Comparison of ENCODE assay signal across 9 mouse cellular contexts in the genomic region with DNA sequence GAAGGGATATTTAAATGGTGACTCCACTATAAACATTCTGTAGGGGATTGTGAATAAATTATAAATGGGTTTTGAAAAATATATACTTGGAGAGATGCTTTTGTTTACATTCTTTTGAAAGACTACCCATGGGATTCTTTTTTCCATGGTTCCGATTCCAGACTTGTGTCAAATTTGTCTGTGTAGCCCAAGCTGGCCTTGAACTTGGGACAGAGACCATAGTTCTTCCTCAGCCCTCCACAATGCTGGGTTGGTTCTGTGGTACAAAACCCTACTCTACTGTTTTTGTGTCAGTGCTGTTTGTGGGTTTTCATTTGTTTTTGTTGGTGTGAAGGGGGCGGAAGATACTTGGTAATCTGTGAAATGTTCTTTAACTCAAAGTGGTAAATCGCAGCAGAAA. TPM values are rescaled to one million over a fixed set of nuclear protein-coding genes. Genes with fewer than 3 reads are reported as not detected.
DNase-seq lines count a peak whose midpoint lies in the region; ATAC-seq and TF ChIP-seq lines count a peak whose summit lies in the region.
"Had no signal": no experiment of that assay in that cellular context is flagged by ENCODE, and none has a peak within 500 bp of the region (broad histone marks: within the 10 kb centered on the region; RNA-seq: fewer than 3 reads in every experiment).

No protein-coding gene starts in this region.

- peaks cover 70% of the 10 kb centered on the region for H3K79me2 ChIP-seq in macrophage (ENCODE audit: inconsistent target)

- H3K36me3 ChIP-seq in heart, embryonic 14.5 days (ENCODE audit: control insufficient read depth, insufficient read depth, low read length) = no peaks in the 10 kb centered on the region
- H3K36me3 ChIP-seq in ES-E14 (ENCODE audit: control insufficient read depth, insufficient read depth, low read length, poor library complexity, severe bottlenecking) (no peaks in the 10 kb centered on the region), macrophage (ENCODE audit: inconsistent target) (no peaks in the 10 kb centered on the region)
- H3K36me3 ChIP-seq in forebrain, postnatal 0 days (ENCODE audit: insufficient read depth) = no peaks in the 10 kb centered on the region

- H3K27ac ChIP-seq in heart, embryonic 14.5 days (replicated peaks in 1 of 2; ENCODE audit: control insufficient read depth in 1 of 2, insufficient read depth in 1 of 2, low read depth in 2 of 2, low read length in 2 of 2) = peak overlapping the region; percentile 68 to 100
- H3K27ac ChIP-seq in ES-E14 (ENCODE audit: insufficient read depth, low read depth, low read length, poor library complexity, severe bottlenecking) (no peak overlapping the region), macrophage (peak overlapping the region; percentile 90)
- H3K27ac ChIP-seq in forebrain, postnatal 0 days (ENCODE audit: low read depth, low read length) = no peak overlapping the region

- in situ Hi-C loops in ES-E14 (cut with MboI; ENCODE audit: low sequenced_read_pairs in 2 of 2, unreplicated experiment in 2 of 2) = no loop called here

- H3K9ac ChIP-seq in heart, embryonic 14.5 days (ENCODE audit: low read length) = peak overlapping the region; percentile 92
- H3K9ac ChIP-seq in ES-E14 (ENCODE audit: insufficient read depth, low read depth, low read length, poor library complexity, severe bottlenecking) = no peak overlapping the region
- peak overlapping the region; percentile 96; the same call in 1 of the 2 replicates for H3K9ac ChIP-seq in forebrain, postnatal 0 days

- peak overlapping the region; percentile 68 to 79 for H3K4me3 ChIP-seq in heart, embryonic 14.5 days (ENCODE audit: control insufficient read depth in 1 of 2, insufficient read depth in 1 of 2, low read depth in 1 of 2, low read length in 2 of 2)
- H3K4me3 ChIP-seq in ES-E14 (ENCODE audit: insufficient read depth in 1 of 2, low read depth in 1 of 2, low read length in 2 of 2, poor library complexity in 1 of 2, severe bottlenecking in 1 of 2) = peak overlapping the region; percentile 95 to 97; a peak in 3 of 4 replicates
- peak overlapping the region; percentile 97 for H3K4me3 ChIP-seq in forebrain, postnatal 0 days (ENCODE audit: low read depth, low read length)
- H3K4me3 ChIP-seq in macrophage (ENCODE audit: inconsistent target) = peak overlapping the region; percentile 98

- intact Hi-C loops in heart, postnatal 14 days (cut with DNase I) = no loop called here

- H3K4me1 ChIP-seq in heart, embryonic 14.5 days (ENCODE audit: control insufficient read depth in 2 of 2, insufficient read depth in 2 of 2, low read length in 2 of 2) = peaks cover 0 to 28% of the 10 kb centered on the region in 2 experiments; a peak in 3 of 4 replicates
- H3K4me1 ChIP-seq in ES-E14 (ENCODE audit: control insufficient read depth in 2 of 2, insufficient read depth in 2 of 2, low read length in 2 of 2, poor library complexity in 1 of 2) = peaks cover 0 to 4% of the 10 kb centered on the region in 2 experiments; a peak in 1 of 4 replicates
- H3K4me1 ChIP-seq in forebrain, postnatal 0 days (ENCODE audit: insufficient read depth) = 0 out of 2 replicates have a peak, but pooled peaks cover 4% of the 10 kb centered on the region

- H3K9me3 ChIP-seq in heart, embryonic 14.5 days (ENCODE audit: control insufficient read depth, low read length) = no peaks in the 10 kb centered on the region
- H3K9me3 ChIP-seq in ES-E14 (ENCODE audit: control insufficient read depth, insufficient read depth, low read depth, low read length) = no peaks in the 10 kb centered on the region
- H3K9me3 ChIP-seq in forebrain, postnatal 0 days (ENCODE audit: low read length) = no peaks in the 10 kb centered on the region

- ATAC-seq in heart, embryonic 14.5 days (ENCODE audit: insufficient number of reproducible peaks, insufficient read depth, low FRiP score, low read depth) = no peak
- ATAC-seq in forebrain, postnatal 0 days = no peak

- H3K4me2 ChIP-seq in heart, embryonic 14.5 days (ENCODE audit: low read length) = peak overlapping the region; percentile 73
- H3K4me2 ChIP-seq in forebrain, postnatal 0 days (ENCODE audit: low read depth) = peak overlapping the region; percentile 76

- no peak for TF ChIP-seq CTCF in forebrain, postnatal 0 days (IDR thresholded peaks at IDR 0.05; ENCODE audit: low read depth)

- DNase-seq in heart, postnatal 14 days = no peak
- no peak for DNase-seq in ES-E14 (ENCODE audit: low read depth, low spot score)
- DNase-seq in forebrain, postnatal 0 days = no peak
- no peak for DNase-seq in yolk sac, embryonic 10.5 days (ENCODE audit: low spot score)
- DNase-seq in adrenal gland, postnatal 25 days = no peak
- no peak for DNase-seq in urinary bladder, postnatal 4 days (ENCODE audit: low spot score in 2 of 2)
- DNase-seq: right cerebral cortex, postnatal 14 days had no signal

- no peaks in the 10 kb centered on the region for H3K27me3 ChIP-seq in heart, embryonic 14.5 days (ENCODE audit: control insufficient read depth, insufficient read depth, low read length)
- no peaks in the 10 kb centered on the region for H3K27me3 ChIP-seq in forebrain, postnatal 0 days (ENCODE audit: insufficient read depth, low read length)

- 35% methylated on average over 3 of the region's 3 CpGs for WGBS in heart, embryonic 14.5 days
- WGBS in forebrain, postnatal 0 days = 48% methylated on average over 3 of the region's 3 CpGs
- WGBS in macrophage (ENCODE audit: missing documents) = 80% methylated on average over 3 of the region's 3 CpGs

TF ChIP-seq in ES-E14, 5 proteins besides CTCF, POLR2A, EP300 and RAD21:
- TF ChIP-seq ZC3H11A (IDR thresholded peaks at IDR 0.05; ENCODE audit: borderline replicate concordance, low read depth, low read length) = no peak
- TF ChIP-seq ZNF384 (IDR thresholded peaks at IDR 0.05; ENCODE audit: low read depth, low read length) = no peak
- TF ChIP-seq CHD2 (IDR thresholded peaks at IDR 0.05; ENCODE audit: low read depth, low read length) = no peak
- TF ChIP-seq MAFK (IDR thresholded peaks at IDR 0.05; ENCODE audit: insufficient read depth, low read depth, low read length) = no peak
- TF ChIP-seq HCFC1 (IDR thresholded peaks at IDR 0.05; ENCODE audit: borderline replicate concordance, insufficient read depth, low read length) = no peak

RNA-seq across cellular contexts. Expression of a gene that starts 2.3 kb away (rescaled TPM):
- 42.4 and 44.4 TPM in 2 replicates for polyA plus RNA-seq in heart, embryonic 14.5 days (2014; fragmentation: Nextera tagmentation; extraction: Ambion mirVana)
- 100 to 1,000 TPM; 167 to 180 TPM for total RNA-seq in heart, postnatal 14 days (2021)
- total RNA-seq in ES-E14 (2012; rRNA removed) = 86.2 and 125 TPM in 2 replicates
- 211 and 242 TPM in 2 replicates for total RNA-seq in forebrain, postnatal 0 days (2014; rRNA removed)
- 16.5 and 21.2 TPM in 2 replicates for polyA plus RNA-seq in forebrain, postnatal 0 days (2015; fragmentation: Nextera tagmentation; extraction: Ambion mirVana)
- 1,000 to 10,000 TPM in 14 of 26 experiments, 100 to 1,000 TPM in 12; 565 to 3,106 (median 1,067) TPM for total RNA-seq in macrophage (2018; cell fraction: chromatin; rRNA removed)
- total RNA-seq in macrophage (2018; cell fraction: cytosol; rRNA removed) = 100 to 1,000 TPM; 113 to 452 (median 226) TPM
- total RNA-seq in macrophage (2018; cell fraction: nucleus; rRNA removed) = 1,000 to 10,000 TPM in 7 of 26 experiments, 100 to 1,000 TPM in 19; 280 to 1,895 (median 685) TPM
- 217 to 393 TPM (median 273 TPM) in 3 replicates for polyA plus RNA-seq in macrophage (2018)
- total RNA-seq in adrenal gland, postnatal 25 days (2021) = 152 and 162 TPM in 2 replicates

Comparison
In these comparisons a context has a peak if more than half of its experiments do, and no peak if none do; other contexts are left out.
1. H3K27ac ChIP-seq: peak in heart, embryonic 14.5 days (2 of 2) and macrophage (single experiment); none in ES-E14 (single experiment) and forebrain, postnatal 0 days (single experiment).
2. Peak in every context shown above with its lines, with median percentiles within 50 percentile points of each other: H3K4me3 ChIP-seq.